Mouse (Mus musculus) regulatory T cell (primary cell): ENCODE data around the gene Sp3.
"Not testable (repeated sequence)": the region's sequence is repeated elsewhere in the genome, so short reads cannot be mapped to it uniquely, and the experiment has no call there.

Experiments
- in situ Hi-C: fragments of 300-600 bp; cut with MboI, MseI; formaldehyde crosslinking; loops from one replicate; pipeline ENCODE4 v1.15.1; 2025; ENCODE audit warnings: high pct_unique_total_duplicates

Gene Sp3

GRCm38 (mm10) chr2:72994165-72994564, 13.9 kb upstream of the Sp3 start:
- in situ Hi-C loops: loop anchor here (5.0 kb wide), 1 partner anchor 63 kb away; no protein-coding TSS in a partner anchor

GRCm38 (mm10) chr2:72992497-72992896, 12.3 kb upstream of the Sp3 start:
- in situ Hi-C loops: loop anchor here (5.0 kb wide), 1 partner anchor 65 kb away; no protein-coding TSS in a partner anchor

- in situ Hi-C loops: not testable (repeated sequence)
Observed at GRCm38 (mm10) chr2:72988945-72989344, 8.7 kb upstream of the Sp3 start.

GRCm38 (mm10) chr2:72986616-72987015, 6.4 kb upstream of the Sp3 start, which contains the start of gene Gm11084:
Gene Gm11084 (minus strand): TSS chr2:72986716.
- in situ Hi-C loops: no loop called here

DNA sequence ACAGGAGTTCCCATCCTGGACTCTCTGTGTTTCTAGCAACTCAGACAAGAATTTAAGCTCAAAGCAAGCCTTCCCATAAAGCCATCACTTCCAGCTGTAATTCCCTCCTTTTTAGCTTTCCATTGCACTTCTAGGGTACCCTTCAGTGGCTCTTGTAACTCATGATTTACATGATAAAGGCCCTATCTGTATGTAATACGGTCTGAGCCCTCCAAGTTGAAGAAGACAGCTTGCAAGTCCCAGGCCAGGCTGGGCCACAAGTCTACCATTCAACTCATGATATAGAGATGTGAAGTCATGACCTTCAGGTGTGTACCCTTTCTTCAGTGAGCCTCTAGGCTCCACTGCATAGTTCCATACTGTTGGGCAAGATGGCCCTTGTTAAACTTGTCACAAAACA, 5.3 kb upstream of the Sp3 start:
- in situ Hi-C loops: no loop called here

DNA sequence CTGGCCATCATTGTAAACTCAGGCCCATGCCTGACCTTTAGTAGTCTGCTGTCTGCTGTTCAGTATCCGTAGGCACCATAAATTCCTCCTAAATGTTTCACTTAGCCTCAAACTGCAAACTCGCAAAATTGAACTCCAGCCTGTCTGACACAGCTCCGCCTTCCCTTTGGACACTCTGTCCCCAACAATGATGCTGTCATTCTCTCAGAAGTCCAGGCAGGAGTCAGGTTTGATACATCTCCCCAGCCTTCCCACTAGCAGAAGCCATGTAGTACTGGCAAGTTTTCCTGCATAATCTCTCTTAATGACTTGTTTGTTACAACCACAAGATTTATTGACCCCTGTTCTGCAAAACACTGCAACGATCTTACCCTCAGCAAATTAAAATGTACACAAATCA, 4.6 kb upstream of the Sp3 start:
- in situ Hi-C loops: no loop called here

GRCm38 (mm10) chr2:72983211-72983610, 3.0 kb upstream of the Sp3 start:
- in situ Hi-C loops: no loop called here

- in situ Hi-C loops: no loop called here
Observed at GRCm38 (mm10) chr2:72982110-72982785, 2.0 kb upstream of the Sp3 start.

DNA sequence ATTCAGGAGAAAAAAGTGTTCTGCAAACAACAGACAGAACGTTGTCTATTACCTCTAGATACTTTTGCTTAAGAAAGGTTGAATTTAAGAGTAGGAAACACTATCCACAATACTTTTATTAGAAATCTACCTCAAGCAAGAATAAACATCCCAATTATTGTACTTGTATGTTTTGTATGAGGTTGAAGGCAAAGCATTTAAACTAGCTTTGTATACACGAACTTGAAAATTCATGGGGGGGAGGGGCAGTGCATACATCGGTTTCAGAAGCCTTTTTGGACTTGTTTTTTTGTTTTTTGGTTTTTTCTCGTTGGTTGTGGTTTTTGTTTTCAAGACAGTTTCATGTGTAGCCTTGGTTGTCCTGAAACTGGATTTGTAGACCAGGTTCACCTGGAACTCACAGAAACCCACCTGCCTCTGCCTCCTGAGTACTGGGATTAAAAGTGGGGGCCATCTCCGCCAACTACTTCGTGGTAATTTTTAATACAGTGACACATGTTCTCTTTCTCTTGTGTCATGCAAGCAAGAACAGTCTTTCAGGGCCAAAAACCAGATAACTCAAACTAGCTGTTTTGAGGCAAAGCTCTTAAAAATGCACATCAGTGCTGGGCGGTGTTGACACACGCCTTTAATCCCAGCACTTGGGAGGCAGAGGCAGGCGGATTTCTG, 1.3 kb upstream of the Sp3 start:
- in situ Hi-C loops: no loop called here

DNA sequence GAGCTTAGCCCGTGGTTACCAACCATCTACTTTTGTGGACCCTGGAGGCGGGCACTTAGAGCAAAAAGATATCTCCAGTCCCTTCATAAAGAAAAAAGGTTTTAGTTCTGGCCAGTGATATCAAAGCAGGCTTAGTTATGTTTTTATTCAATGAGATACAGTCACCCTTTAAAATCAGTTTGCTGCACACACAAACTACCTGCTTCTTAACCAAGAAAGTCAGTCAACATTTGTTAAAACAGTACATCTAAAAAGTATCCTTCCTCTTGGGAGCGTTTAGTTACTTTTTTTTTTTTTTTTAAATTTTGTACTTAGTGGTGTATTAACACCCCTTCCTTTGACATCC, 802 bp upstream of the Sp3 start:
- in situ Hi-C loops: no loop called here

DNA sequence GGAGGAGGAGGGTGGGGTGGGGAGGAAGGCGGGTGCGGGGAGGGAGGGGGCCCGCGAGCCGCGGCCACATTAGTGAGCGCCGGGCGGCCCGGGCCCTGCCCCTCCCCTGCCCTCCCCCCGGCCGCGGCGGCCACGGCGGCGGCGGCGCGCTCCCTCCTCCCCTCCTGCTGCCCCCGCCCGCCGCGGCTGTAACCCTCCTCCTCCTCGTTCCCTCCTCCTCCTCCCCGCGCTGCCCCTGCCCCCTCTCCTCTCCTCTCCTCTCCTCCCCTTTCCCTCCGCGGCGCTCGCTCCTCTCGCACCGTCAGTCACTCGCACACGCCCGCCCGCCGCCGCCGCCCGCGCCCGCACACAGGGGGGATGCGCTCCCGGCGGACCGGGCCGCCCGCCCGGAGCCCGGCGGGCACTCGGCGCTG, 581 bp downstream of the Sp3 start:
- in situ Hi-C loops: no loop called here

- in situ Hi-C loops: no loop called here
Observed at GRCm38 (mm10) chr2:72978901-72979658, 1.2 kb downstream of the Sp3 start.

DNA sequence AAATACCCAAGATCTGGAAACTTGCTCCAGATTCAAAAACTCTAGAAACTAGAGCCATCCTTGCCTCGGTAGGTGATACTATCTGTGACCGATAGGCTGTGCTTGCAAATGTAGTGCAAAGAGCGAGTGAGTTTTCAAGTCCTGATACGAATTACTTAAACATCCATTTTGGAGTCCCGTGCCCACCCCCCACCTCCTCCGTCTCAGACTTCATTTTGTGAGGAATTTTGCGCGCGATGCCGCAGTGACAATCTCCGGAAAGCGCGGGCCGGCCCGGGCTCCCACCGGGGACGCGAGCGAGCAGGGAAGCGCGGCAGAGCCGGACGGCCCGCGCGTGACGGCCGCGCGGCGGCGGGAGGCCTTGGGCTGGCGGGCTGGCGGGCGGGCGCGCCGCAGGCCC, 1.8 kb downstream of the Sp3 start:
- in situ Hi-C loops: no loop called here

- in situ Hi-C loops: no loop called here
Observed at GRCm38 (mm10) chr2:72977272-72977671, 3.0 kb downstream of the Sp3 start.

DNA sequence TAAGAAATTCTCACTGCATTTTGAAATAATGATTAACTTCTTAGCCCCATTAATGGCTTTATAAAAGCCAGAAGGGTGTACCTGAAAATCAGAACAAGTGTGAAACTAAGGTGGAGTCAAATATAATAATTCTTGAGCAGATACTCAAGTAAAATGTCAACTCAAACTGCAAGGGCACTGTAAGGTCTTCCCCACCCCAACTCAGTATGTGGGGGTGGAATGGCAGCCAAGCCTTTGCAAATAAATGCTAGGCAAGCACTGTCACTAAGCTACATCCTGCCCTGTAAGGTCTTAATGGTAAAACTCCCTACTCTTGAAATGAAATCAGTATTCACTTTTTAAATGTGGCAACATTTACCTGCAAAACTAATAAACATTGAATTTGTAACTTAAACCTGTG, 4.2 kb downstream of the Sp3 start:
- in situ Hi-C loops: no loop called here

DNA sequence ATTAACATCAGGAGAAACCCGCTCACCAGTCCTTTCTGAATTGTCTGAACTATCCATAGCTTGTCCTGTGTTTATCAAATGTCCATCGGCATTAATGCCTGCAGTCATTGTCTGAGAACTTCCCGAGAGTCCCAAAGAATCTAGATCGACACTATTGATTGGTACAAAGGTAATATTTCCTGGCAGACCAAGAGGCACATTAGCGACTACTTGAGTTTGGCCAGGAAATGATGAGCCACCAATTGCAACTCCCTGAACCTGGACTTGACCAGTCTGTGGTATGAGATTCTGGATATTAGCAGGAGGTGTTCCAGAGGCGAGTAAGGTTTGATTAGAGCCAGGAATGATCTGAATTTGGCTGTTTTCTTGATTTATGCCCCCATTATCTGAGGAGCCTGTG, 9.4 kb downstream of the Sp3 start:
- in situ Hi-C loops: no loop called here

- in situ Hi-C loops: no loop called here
Observed at GRCm38 (mm10) chr2:72970302-72970701, 9.9 kb downstream of the Sp3 start.

- in situ Hi-C loops: no loop called here
Observed at GRCm38 (mm10) chr2:72968536-72968935, 11.7 kb downstream of the Sp3 start.

DNA sequence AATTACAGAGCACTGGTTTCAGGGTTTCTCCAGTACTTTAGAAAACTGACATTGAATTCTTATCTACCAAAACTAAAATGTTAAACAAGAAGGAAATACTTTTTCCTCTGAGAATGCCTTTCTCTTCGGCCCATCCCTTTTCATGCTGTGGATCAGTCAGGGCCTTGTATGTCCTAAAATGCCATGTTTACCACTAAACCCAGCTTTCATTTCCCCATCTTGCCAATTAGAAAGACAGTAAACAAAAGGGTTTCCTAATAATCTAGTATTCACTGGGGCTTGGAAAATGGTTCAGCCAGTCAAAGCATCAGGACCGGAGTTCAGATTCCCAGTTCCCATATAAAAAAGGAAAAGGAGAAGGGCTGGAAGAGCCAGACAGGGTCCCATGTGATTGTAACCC, 14.8 kb downstream of the Sp3 start:
- in situ Hi-C loops: no loop called here

- in situ Hi-C loops: no loop called here
Observed at GRCm38 (mm10) chr2:72956415-72956814, 23.8 kb downstream of the Sp3 start.

- in situ Hi-C loops: no loop called here
Observed at GRCm38 (mm10) chr2:72952979-72953378, 27.3 kb downstream of the Sp3 start.

DNA sequence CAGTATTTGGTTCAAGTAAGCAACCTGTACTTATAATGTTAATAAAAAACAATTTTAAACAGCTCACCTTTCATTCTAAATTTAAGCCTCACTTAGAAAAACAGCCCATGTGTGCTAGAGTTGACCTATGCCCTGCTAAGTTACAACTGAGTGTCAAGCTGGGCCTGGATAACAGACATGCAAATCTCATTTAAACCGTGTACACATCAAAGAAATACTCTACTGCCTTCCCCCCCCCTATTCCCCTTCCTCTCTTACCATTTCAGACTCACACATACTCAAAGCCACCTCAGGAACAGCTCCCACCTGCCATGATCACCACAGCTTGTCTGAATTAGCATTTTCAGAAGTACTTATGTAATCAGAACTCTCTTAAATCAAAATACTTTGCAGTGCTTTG, 44.3 kb downstream of the Sp3 start:
- in situ Hi-C loops: no loop called here

GRCm38 (mm10) chr2:72932186-72932585, 48.1 kb downstream of the Sp3 start:
- in situ Hi-C loops: no loop called here
